Mouse (Mus musculus) liver, embryonic 14.5 days (tissue): ENCODE results near the gene Pdxdc1. TPM values are rescaled to one million over a fixed set of nuclear protein-coding genes. Genes with fewer than 3 reads are reported as not detected.

Experiments used
- ATAC-seq: fragments of 200-750 bp; cut with Nextera tagmentation; 2 replicates; pipeline ENCODE4 v1.8.0; 2017; ENCODE audit warnings: moderate number of reproducible peaks, mild to moderate bottlenecking, moderate library complexity; ENCODE audit not compliant: insufficient read depth
- DNase-seq, 3 experiments: peaks; one replicate each; pipeline ENCODE4 v3.0.0-alpha.2; 2012 to 2013; ENCODE audit warnings: low read depth in 3 of 3, low spot score in 3 of 3
- H3K27ac ChIP-seq: fragments of 300-500 bp; sonication (generic); 2 replicates; pipeline ENCODE4 v1.5.1; 2014; ENCODE audit warnings: moderate library complexity, mild to moderate bottlenecking, control low read depth, inconsistent platforms
- H3K27me3 ChIP-seq: fragments of 300-500 bp; sonication (generic); 2 replicates; pipeline ENCODE4 v1.6.1; 2014; ENCODE audit warnings: mild to moderate bottlenecking, low read length, moderate library complexity; ENCODE audit not compliant: control insufficient read depth, insufficient read depth
- H3K36me3 ChIP-seq: fragments of 300-500 bp; sonication (generic); replicated peaks from 2 replicates; pipeline ENCODE4 v1.6.1; 2014; ENCODE audit warnings: low read depth; ENCODE audit not compliant: control insufficient read depth, insufficient read depth
- H3K4me1 ChIP-seq, 2 experiments: fragments of 200-500 bp in 1 of 2; fragments of 300-500 bp in 1 of 2; sonication (generic) in 1 of 2; replicated peaks; 2 replicates each; pipeline ENCODE4 v1.6.1; 2012 to 2014; ENCODE audit warnings: antibody characterized with exemption in 1 of 2, inconsistent platforms in 1 of 2, low read length in 1 of 2; ENCODE audit not compliant: control insufficient read depth in 2 of 2, insufficient read depth in 2 of 2
- H3K4me2 ChIP-seq: fragments of 300-500 bp; sonication (generic); 2 replicates; pipeline ENCODE4 v1.6.1; 2014; ENCODE audit warnings: low read depth, mild to moderate bottlenecking, control low read depth, moderate library complexity
- H3K4me3 ChIP-seq, 2 experiments: fragments of 200-500 bp in 1 of 2; fragments of 300-500 bp in 1 of 2; sonication (generic) in 1 of 2; 2 replicates each; pipeline ENCODE4 v1.5.1; 2012 to 2014; ENCODE audit warnings: low read depth in 2 of 2, low read length in 2 of 2, mild to moderate bottlenecking in 2 of 2, control low read depth in 1 of 2, inconsistent platforms in 1 of 2, moderate library complexity in 1 of 2; ENCODE audit not compliant: insufficient read depth in 1 of 2
- H3K9ac ChIP-seq: fragments of 300-500 bp; sonication (generic); replicated peaks from 2 replicates; pipeline ENCODE4 v1.6.1; 2014; ENCODE audit warnings: mild to moderate bottlenecking, control low read depth, moderate library complexity
- H3K9me3 ChIP-seq: fragments of 300-500 bp; sonication (generic); 2 replicates; pipeline ENCODE4 v1.6.1; 2016; ENCODE audit warnings: low read length, mixed read lengths; ENCODE audit not compliant: control insufficient read depth
- CTCF ChIP-seq: IDR thresholded peaks from 2 replicates; pipeline ENCODE4 v1.5.1; 2016; ENCODE audit warnings: antibody characterized with exemption, low read depth, control low read depth
- EP300 ChIP-seq: IDR thresholded peaks from 2 replicates; pipeline ENCODE4 v1.6.1; 2016; ENCODE audit warnings: antibody characterized with exemption, low read depth
- WGBS: fragments of 180-500 bp; shearing (Covaris S2); extraction: QIAGEN DNeasy Blood & Tissue Kit; methylation state at CpG from one replicate; pipeline ENCODE4 v1.1.7; 2014; ENCODE audit not compliant: insufficient replicate concordance; 5-methylcytosine and 5-hydroxymethylcytosine counted together
- polyA plus RNA-seq, 2 experiments: library from polyadenylated mRNA; depleted of rRNA in 1 of 2; stranded (reverse) in 1 of 2; unstranded in 1 of 2; fragments of >200 nt; fragmentation: Nextera tagmentation in 1 of 2; extraction: Ambion mirVana in 1 of 2; gene quantifications; 2 replicates each; pipeline versions ENCODE4 v1.2.1 to v1.2.3; 2012 to 2014

Pdxdc1 gene
- polyA plus RNA-seq, 2 experiments: 16.3 to 21.7 TPM

- Histone ChIP-seq H3K36me3 (peaks cover 7% of the 10 kb centered on the region; the same call in 1 of the 2 replicates), H3K27ac (no peak overlapping the region), H3K9me3 (no peaks in the 10 kb centered on the region), H3K9ac (no peak overlapping the region), H3K4me2 (no peak overlapping the region), H3K4me3 (no peak overlapping the region), H3K4me1 (peaks cover 0 to 3% of the 10 kb centered on the region in 2 experiments; a peak in 1 of 4 replicates), H3K27me3 (no peaks in the 10 kb centered on the region)
- ATAC-seq (no peak), DNase-seq (no peak)
- no peak for TF ChIP-seq EP300
- TF ChIP-seq CTCF: no peak
- WGBS: 51% methylated on average over 5 of the region's 5 CpGs
These were observed 36.3 kb downstream of the Pdxdc1 start for GRCm38 (mm10) chr16:13866616-13867015.

- TF ChIP-seq EP300 (no peak), CTCF (no peak)
- no peak overlapping the region for H3K27ac ChIP-seq
- 32% methylated on average over 4 of the region's 4 CpGs for WGBS
- H3K4me3 ChIP-seq: no peak overlapping the region
- no peak overlapping the region for H3K4me2 ChIP-seq
- no peak overlapping the region for H3K9ac ChIP-seq
- no peak for DNase-seq
- ATAC-seq: no peak
- H3K4me1 ChIP-seq: peaks cover 0 to 3% of the 10 kb centered on the region in 2 experiments; a peak in 1 of 4 replicates
- H3K9me3 ChIP-seq: no peaks in the 10 kb centered on the region
- no peaks in the 10 kb centered on the region for H3K27me3 ChIP-seq
- peaks cover 7% of the 10 kb centered on the region; the same call in 1 of the 2 replicates for H3K36me3 ChIP-seq
These were observed 36.9 kb downstream of the Pdxdc1 start for GRCm38 (mm10) chr16:13866076-13866475.

GRCm38 (mm10) chr16:13853886-13854285 is 49.0 kb downstream of the Pdxdc1 start:
- no peaks in the 10 kb centered on the region for H3K9me3 ChIP-seq

GRCm38 (mm10) chr16:13851446-13851845 is 51.5 kb downstream of the Pdxdc1 start:
- H3K4me2 ChIP-seq: no peak overlapping the region
- no peaks in the 10 kb centered on the region; the same call in none of the 2 replicates for H3K36me3 ChIP-seq
- no peak for TF ChIP-seq CTCF
- no peak for TF ChIP-seq EP300
- H3K27ac ChIP-seq: no peak overlapping the region
- no peak for ATAC-seq
- no peaks in the 10 kb centered on the region for H3K4me1 ChIP-seq
- no peaks in the 10 kb centered on the region for H3K9me3 ChIP-seq
- H3K4me3 ChIP-seq: no peak overlapping the region
- H3K27me3 ChIP-seq: no peaks in the 10 kb centered on the region
- H3K9ac ChIP-seq: no peak overlapping the region
- 72% methylated on average over 4 of the region's 4 CpGs for WGBS
- no peak for DNase-seq

More at GRCm38 (mm10) chr16:13853886-13854285, 49.0 kb downstream of the Pdxdc1 start:
- H3K9ac ChIP-seq: no peak overlapping the region
- no peaks in the 10 kb centered on the region; the same call in none of the 2 replicates for H3K36me3 ChIP-seq
- H3K4me1 ChIP-seq: no peaks in the 10 kb centered on the region
- 84% methylated on average over 4 of the region's 4 CpGs for WGBS
- H3K4me2 ChIP-seq: no peak overlapping the region
- no peak overlapping the region for H3K27ac ChIP-seq
- DNase-seq (no peak), ATAC-seq (no peak)
- H3K4me3 ChIP-seq: no peak overlapping the region
- TF ChIP-seq EP300: no peak
- TF ChIP-seq CTCF: no peak
- H3K27me3 ChIP-seq: no peaks in the 10 kb centered on the region

- ATAC-seq: no peak
- Histone ChIP-seq H3K9me3 (no peaks in the 10 kb centered on the region), H3K4me1 (no peaks in the 10 kb centered on the region), H3K36me3 (peaks cover 5% of the 10 kb centered on the region), H3K4me3 (no peak overlapping the region), H3K9ac (no peak overlapping the region), H3K27me3 (no peaks in the 10 kb centered on the region), H3K27ac (no peak overlapping the region), H3K4me2 (no peak overlapping the region)
- no peak for TF ChIP-seq CTCF
- TF ChIP-seq EP300: no peak
- WGBS: 11% methylated on average over 2 of the region's 2 CpGs
- DNase-seq: no peak
These were observed 54.6 kb downstream of the Pdxdc1 start for GRCm38 (mm10) chr16:13848310-13848709.
